Mouse (Mus musculus) heart, adult 2 months (tissue): ENCODE measurements around the gene Dnajc13.

Experiments
- CTCF ChIP-seq: fragments of 200-600 bp; IDR thresholded peaks from 2 replicates; pipeline ENCODE4 v1.8.1; 2022; ENCODE audit warnings: antibody characterized with exemption, mild to moderate bottlenecking, moderate library complexity
- EP300 ChIP-seq: fragments of 200-500 bp; IDR thresholded peaks from 2 replicates; pipeline ENCODE4 v1.6.1; 2011; ENCODE audit warnings: low read depth, low read length, control low read depth; ENCODE audit not compliant: insufficient read depth
- POLR2A ChIP-seq: fragments of 200-500 bp; IDR thresholded peaks from 2 replicates; pipeline ENCODE4 v1.6.1; 2011; ENCODE audit warnings: mild to moderate bottlenecking, low read depth, low read length, control low read depth; ENCODE audit not compliant: insufficient read depth

- TF ChIP-seq CTCF (no peak), POLR2A (no peak), EP300 (no peak)
Observed at GRCm38 (mm10) chr9:104189657-104190056, 73.1 kb downstream of the Dnajc13 start.
